Mouse (Mus musculus) forebrain, embryonic 11.5 days (tissue): ENCODE data around the gene Rnf31. TPM values are rescaled to one million over a fixed set of nuclear protein-coding genes. Genes with fewer than 3 reads are reported as not detected.

Experiments used
- ATAC-seq: fragments of 200-750 bp; cut with Nextera tagmentation; replicated peaks from 2 replicates; pipeline ENCODE4 v1.8.0; 2017; ENCODE audit warnings: moderate TSS enrichment; ENCODE audit not compliant: low FRiP score
- DNase-seq: peaks from one replicate; pipeline ENCODE4 v3.0.0-alpha.2; 2017; ENCODE audit warnings: low spot score
- H3K27ac ChIP-seq: fragments of 300-500 bp; sonication (generic); 2 replicates; pipeline ENCODE4 v1.5.1; 2014; ENCODE audit warnings: low read depth, low read length
- H3K27me3 ChIP-seq: fragments of 300-500 bp; sonication (generic); 2 replicates; pipeline ENCODE4 v1.6.1; 2014; ENCODE audit warnings: mild to moderate bottlenecking, low read length, mixed read lengths; ENCODE audit not compliant: control insufficient read depth, insufficient read depth
- H3K36me3 ChIP-seq: fragments of 300-500 bp; sonication (generic); 2 replicates; pipeline ENCODE4 v1.6.1; 2014; ENCODE audit warnings: mild to moderate bottlenecking, low read length, moderate library complexity, mixed read lengths; ENCODE audit not compliant: control insufficient read depth, insufficient read depth
- H3K4me1 ChIP-seq: fragments of 300-500 bp; sonication (generic); replicated peaks from 2 replicates; pipeline ENCODE4 v1.6.1; 2014; ENCODE audit warnings: low read length, mixed read lengths; ENCODE audit not compliant: control insufficient read depth, insufficient read depth
- H3K4me2 ChIP-seq: fragments of 300-500 bp; sonication (generic); 2 replicates; pipeline ENCODE4 v1.6.1; 2014; ENCODE audit warnings: low read depth, mild to moderate bottlenecking, low read length, moderate library complexity, mixed read lengths; ENCODE audit not compliant: severe bottlenecking
- H3K4me3 ChIP-seq: fragments of 300-500 bp; sonication (generic); 2 replicates; pipeline ENCODE4 v1.5.1; 2014; ENCODE audit warnings: low read depth, low read length
- H3K9ac ChIP-seq: fragments of 300-500 bp; sonication (generic); 2 replicates; pipeline ENCODE4 v1.6.1; 2014; ENCODE audit warnings: low read length
- H3K9me3 ChIP-seq: fragments of 300-500 bp; sonication (generic); 2 replicates; pipeline ENCODE4 v1.6.1; 2016; ENCODE audit warnings: low read length, mixed read lengths; ENCODE audit not compliant: control insufficient read depth
- WGBS: fragments of 180-500 bp; shearing (Covaris S2); extraction: QIAGEN DNeasy Blood & Tissue Kit; methylation state at CpG from one replicate; pipeline ENCODE4 v1.1.7; 2014; 5-methylcytosine and 5-hydroxymethylcytosine counted together
- polyA plus RNA-seq: library from polyadenylated mRNA; unstranded; fragments of >200 nt; fragmentation: Nextera tagmentation; extraction: Ambion mirVana; gene quantifications from 2 replicates; pipeline ENCODE4 v1.2.1, GENCODE M21; 2014

Rnf31 gene
- polyA plus RNA-seq, 1 experiment from 2014 or later = 13.7 TPM

- no peaks in the 10 kb centered on the region for H3K9me3 ChIP-seq
- H3K36me3 ChIP-seq = peaks cover 1% of the 10 kb centered on the region
- H3K4me3 ChIP-seq = peak within 1 kb of the TSS; percentile 88
- peak within 1 kb of the TSS; percentile 82 for H3K9ac ChIP-seq
- WGBS = under 1% methylated on average over 22 of the region's 22 CpGs
- DNase-seq (peak; percentile 95), ATAC-seq (peak; percentile 96)
- H3K4me2 ChIP-seq = peak within 1 kb of the TSS; percentile 97
- H3K27ac ChIP-seq = peak within 1 kb of the TSS; percentile 81
- no peaks in the 10 kb centered on the region for H3K27me3 ChIP-seq
- peaks cover 14% of the 10 kb centered on the region; the same call in 1 of the 2 replicates for H3K4me1 ChIP-seq
Observed at GRCm38 (mm10) chr14:55590748-55591330, 669 bp upstream of the Rnf31 start, which contains the start of gene Psme2. Psme2 (minus strand) TSS chr14:55591113.

- 5% methylated on average over 16 of the region's 16 CpGs for whole genome bisulfite sequencing
- Histone ChIP-seq H3K27me3 (no peaks in the 10 kb centered on the region), H3K4me2 (peak overlapping the region; percentile 97), H3K9ac (peak overlapping the region; percentile 82), H3K4me1 (peaks cover 14% of the 10 kb centered on the region; the same call in 1 of the 2 replicates), H3K4me3 (peak overlapping the region; percentile 88), H3K9me3 (no peaks in the 10 kb centered on the region), H3K27ac (no peak overlapping the region), H3K36me3 (peaks cover 5% of the 10 kb centered on the region)
- ATAC-seq (no peak), DNase-seq (no peak)
Observed at GRCm38 (mm10) chr14:55592226-55592625, 718 bp downstream of the Rnf31 start.

GRCm38 (mm10) chr14:55596036-55596690 is 4.7 kb downstream of the Rnf31 start:
- H3K4me1 ChIP-seq = peaks cover 7% of the 10 kb centered on the region; the same call in 1 of the 2 replicates
- no peaks in the 10 kb centered on the region for H3K9me3 ChIP-seq
- no peak overlapping the region for H3K9ac ChIP-seq
- WGBS = 82% methylated on average over 13 of the region's 13 CpGs
- no peak overlapping the region for H3K4me3 ChIP-seq
- ATAC-seq (no peak), DNase-seq (no peak)
- no peak overlapping the region for H3K4me2 ChIP-seq
- no peaks in the 10 kb centered on the region for H3K27me3 ChIP-seq
- peaks cover 5% of the 10 kb centered on the region for H3K36me3 ChIP-seq
- no peak overlapping the region for H3K27ac ChIP-seq

GRCm38 (mm10) chr14:55598521-55599390 is 7.2 kb downstream of the Rnf31 start:
- Histone ChIP-seq H3K4me1 (no peaks in the 10 kb centered on the region; the same call in 1 of the 2 replicates), H3K27me3 (no peaks in the 10 kb centered on the region), H3K9ac (no peak overlapping the region), H3K4me3 (no peak overlapping the region), H3K9me3 (no peaks in the 10 kb centered on the region), H3K36me3 (peaks cover 8% of the 10 kb centered on the region), H3K27ac (no peak overlapping the region), H3K4me2 (no peak overlapping the region)
- ATAC-seq (no peak), DNase-seq (no peak)
- 94% methylated on average over 21 of the region's 21 CpGs for WGBS

- no peaks in the 10 kb centered on the region; the same call in 1 of the 2 replicates for H3K4me1 ChIP-seq
- WGBS = 92% methylated on average over 7 of the region's 7 CpGs
- no peak within 1 kb of the TSS for H3K27ac ChIP-seq
- peak within 1 kb of the TSS; percentile 17 for H3K4me3 ChIP-seq
- H3K9ac ChIP-seq = peak within 1 kb of the TSS; percentile 44
- DNase-seq = no peak
- no peaks in the 10 kb centered on the region for H3K9me3 ChIP-seq
- peaks cover 3% of the 10 kb centered on the region; the same call in 1 of the 2 replicates for H3K36me3 ChIP-seq
- H3K4me2 ChIP-seq = peak within 1 kb of the TSS; percentile 32; the same call in 1 of the 2 replicates
- no peak for ATAC-seq
- H3K27me3 ChIP-seq = no peaks in the 10 kb centered on the region
Observed at GRCm38 (mm10) chr14:55603271-55603632, 11.7 kb downstream of the Rnf31 start, which contains the start of gene Irf9. Irf9 (plus strand) TSS chr14:55603571.

GRCm38 (mm10) chr14:55603633-55604576 is 12.4 kb downstream of the Rnf31 start:
- peaks cover 3% of the 10 kb centered on the region; the same call in 1 of the 2 replicates for H3K36me3 ChIP-seq
- no peak overlapping the region for H3K27ac ChIP-seq
- no peaks in the 10 kb centered on the region for H3K27me3 ChIP-seq
- peak overlapping the region; percentile 17 for H3K4me3 ChIP-seq
- peak overlapping the region; percentile 44 for H3K9ac ChIP-seq
- H3K9me3 ChIP-seq = no peaks in the 10 kb centered on the region
- H3K4me1 ChIP-seq = no peaks in the 10 kb centered on the region; the same call in 1 of the 2 replicates
- 17% methylated on average over 19 of the region's 19 CpGs for WGBS
- DNase-seq = peak; percentile 86
- peak overlapping the region; percentile 32; the same call in 1 of the 2 replicates for H3K4me2 ChIP-seq
- peak; percentile 82 for ATAC-seq

GRCm38 (mm10) chr14:55604823-55605222 is 13.3 kb downstream of the Rnf31 start:
- no peak overlapping the region for H3K4me2 ChIP-seq
- H3K4me1 ChIP-seq = no peaks in the 10 kb centered on the region; the same call in 1 of the 2 replicates
- WGBS = 92% methylated on average over 11 of the region's 11 CpGs
- peaks cover 3% of the 10 kb centered on the region; the same call in 1 of the 2 replicates for H3K36me3 ChIP-seq
- no peak overlapping the region for H3K27ac ChIP-seq
- H3K27me3 ChIP-seq = no peaks in the 10 kb centered on the region
- DNase-seq = no peak
- H3K9me3 ChIP-seq = no peaks in the 10 kb centered on the region
- H3K9ac ChIP-seq = no peak overlapping the region
- ATAC-seq = no peak
- no peak overlapping the region for H3K4me3 ChIP-seq
